In the genomic region with DNA sequence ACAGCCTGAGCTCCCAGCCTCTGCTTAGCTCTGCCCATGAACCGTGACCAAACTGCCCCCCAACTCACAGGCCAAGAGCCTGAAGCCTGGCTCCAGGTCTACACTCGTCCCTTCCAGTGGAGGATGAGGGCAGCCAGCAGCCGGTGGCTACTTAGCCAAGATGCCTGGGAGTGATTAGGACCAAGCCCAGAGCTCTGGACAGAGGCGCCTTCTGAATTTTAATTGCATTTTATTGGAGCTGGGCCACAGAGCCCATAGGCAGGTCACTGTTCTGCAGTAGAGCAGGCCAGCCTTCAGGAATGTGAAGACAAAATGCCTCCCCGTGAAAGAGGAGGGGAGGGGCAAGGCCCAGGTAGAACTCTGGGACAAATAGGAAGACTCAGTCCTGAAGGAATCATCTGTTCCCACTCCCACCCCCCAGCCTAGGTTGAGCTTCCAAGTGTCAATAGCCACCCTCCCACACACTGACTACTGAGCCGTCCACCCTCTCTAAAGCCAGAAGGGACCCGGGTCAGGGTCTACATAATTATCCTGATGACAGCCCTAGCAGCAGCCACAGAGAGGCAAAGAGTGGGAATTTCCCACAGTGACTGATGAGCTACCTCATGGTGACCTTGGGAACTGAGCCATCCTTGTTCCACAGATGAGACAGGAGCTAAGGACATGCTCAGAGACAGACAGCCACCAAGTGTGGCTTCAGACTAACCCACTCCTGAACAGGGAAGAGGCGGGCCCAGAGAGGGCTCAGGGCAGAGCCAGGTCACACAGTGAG, we compare ENCODE assay signal across 10 mouse cellular contexts. TPM values are rescaled to one million over a fixed set of nuclear protein-coding genes. Genes with fewer than 3 reads are reported as not detected.
DNase-seq lines count a peak whose midpoint lies in the region; ATAC-seq and TF ChIP-seq lines count a peak whose summit lies in the region.
"Had no signal": no experiment of that assay in that cellular context is flagged by ENCODE, and none has a peak within 500 bp of the region (broad histone marks: within the 10 kb centered on the region; RNA-seq: fewer than 3 reads in every experiment).

No protein-coding gene starts in this region.

- 60% methylated on average over 8 of the region's 8 CpGs for WGBS in hindbrain, embryonic 14.5 days
- 68% methylated on average over 8 of the region's 8 CpGs for WGBS in intestine, embryonic 16.5 days
- WGBS in thymus, adult 2 months, result 91% methylated on average over 8 of the region's 8 CpGs

- no peak overlapping the region for H3K4me3 ChIP-seq in hindbrain, embryonic 14.5 days (replicated peaks; ENCODE audit: low read length)
- no peak overlapping the region for H3K4me3 ChIP-seq in intestine, embryonic 16.5 days (ENCODE audit: low read length)
- no peak overlapping the region for H3K4me3 ChIP-seq in thymus, adult 2 months (ENCODE audit: control insufficient read depth, insufficient read depth, low read length)
- H3K4me3 ChIP-seq: neural tube, embryonic 12.5 days had no signal

- no peak for TF ChIP-seq POLR2A in thymus, adult 2 months (IDR thresholded peaks at IDR 0.05; ENCODE audit: control insufficient read depth, extremely low read depth, insufficient read depth, low read length, poor library complexity)

- H3K9me3 ChIP-seq in hindbrain, embryonic 14.5 days (ENCODE audit: control insufficient read depth, low read length), result no peaks in the 10 kb centered on the region
- no peaks in the 10 kb centered on the region for H3K9me3 ChIP-seq in intestine, embryonic 16.5 days (ENCODE audit: control insufficient read depth, low read length)
- H3K9me3 ChIP-seq: neural tube, embryonic 12.5 days had no signal

- DNase-seq in adrenal gland, postnatal 14 days, result peak; percentile 45
- no peak for DNase-seq in adrenal gland, adult 18-20 months (ENCODE audit: low spot score in 2 of 2)
- peak; percentile 74 for DNase-seq in MN1 (ENCODE audit: low spot score)
- peak; percentile 46 for DNase-seq in hindbrain, embryonic 14.5 days (ENCODE audit: low spot score)
- DNase-seq in layer of hippocampus, postnatal 10 days (ENCODE audit: low spot score in 2 of 2), result peak; percentile 54 to 60
- no peak for DNase-seq in spleen, postnatal 10 days (ENCODE audit: low spot score in 2 of 2)
- no peak for DNase-seq in thymus, adult 2 months
- DNase-seq: liver, postnatal 0 days had no signal

- H3K4me1 ChIP-seq in hindbrain, embryonic 14.5 days (replicated peaks; ENCODE audit: control insufficient read depth, insufficient read depth, low read length), result no peaks in the 10 kb centered on the region
- no peaks in the 10 kb centered on the region for H3K4me1 ChIP-seq in intestine, embryonic 16.5 days (ENCODE audit: control insufficient read depth, insufficient read depth, low read length)
- H3K4me1 ChIP-seq in thymus, adult 2 months (replicated peaks; ENCODE audit: control insufficient read depth, insufficient read depth, low read length), result no peaks in the 10 kb centered on the region

- H3K27ac ChIP-seq in hindbrain, embryonic 14.5 days, result no peak overlapping the region
- H3K27ac ChIP-seq in intestine, embryonic 16.5 days (ENCODE audit: low read length), result no peak overlapping the region
- no peak overlapping the region for H3K27ac ChIP-seq in thymus, adult 2 months (ENCODE audit: control insufficient read depth, insufficient read depth, low read length)
- H3K27ac ChIP-seq: neural tube, embryonic 12.5 days had no signal

- H3K4me2 ChIP-seq in hindbrain, embryonic 14.5 days (replicated peaks), result no peak overlapping the region
- H3K4me2 ChIP-seq in intestine, embryonic 16.5 days (ENCODE audit: low read depth, low read length), result no peak overlapping the region
- H3K4me2 ChIP-seq: neural tube, embryonic 12.5 days had no signal

- peak; percentile 41; the same call in 1 of the 2 replicates for ATAC-seq in hindbrain, embryonic 14.5 days (ENCODE audit: low FRiP score)
- ATAC-seq in intestine, embryonic 16.5 days, result no peak
- ATAC-seq: liver, postnatal 0 days had no signal

- H3K27me3 ChIP-seq in hindbrain, embryonic 14.5 days (ENCODE audit: control insufficient read depth, insufficient read depth, low read length), result no peaks in the 10 kb centered on the region
- no peaks in the 10 kb centered on the region for H3K27me3 ChIP-seq in intestine, embryonic 16.5 days (replicated peaks; ENCODE audit: control insufficient read depth, insufficient read depth, low read length)
- H3K27me3 ChIP-seq in thymus, adult 2 months (ENCODE audit: control insufficient read depth, insufficient read depth, low read length), result no peaks in the 10 kb centered on the region
- H3K27me3 ChIP-seq: neural tube, embryonic 12.5 days had no signal

- H3K36me3 ChIP-seq in hindbrain, embryonic 14.5 days (replicated peaks; ENCODE audit: control insufficient read depth, insufficient read depth), result no peaks in the 10 kb centered on the region
- no peaks in the 10 kb centered on the region for H3K36me3 ChIP-seq in intestine, embryonic 16.5 days (ENCODE audit: control insufficient read depth, insufficient read depth, low read length)
- H3K36me3 ChIP-seq in thymus, adult 2 months (ENCODE audit: control insufficient read depth, insufficient read depth, low read length), result no peaks in the 10 kb centered on the region
- H3K36me3 ChIP-seq: neural tube, embryonic 12.5 days had no signal

- TF ChIP-seq CTCF in thymus, adult 2 months (IDR thresholded peaks at IDR 0.05; ENCODE audit: borderline replicate concordance, control insufficient read depth, extremely low read depth, insufficient read depth, low read length, poor library complexity), result no peak

- no peak overlapping the region for H3K9ac ChIP-seq in hindbrain, embryonic 14.5 days
- H3K9ac ChIP-seq in intestine, embryonic 16.5 days (ENCODE audit: low read depth, low read length), result no peak overlapping the region
- H3K9ac ChIP-seq: liver, postnatal 0 days; neural tube, embryonic 12.5 days had no signal

RNA-seq across cellular contexts. Expression of a gene that starts 16.6 kb away (rescaled TPM):
- total RNA-seq in adrenal gland, postnatal 14 days (2021), result 0.26 and 0.33 TPM in 2 replicates
- total RNA-seq in adrenal gland, adult 18-20 months (2021), result 1 to 10 TPM in 1 of 2 experiments, under 1 TPM in 1; 0.36 to 1.2 TPM
- 0.08 and 0.31 TPM in 2 replicates for polyA plus RNA-seq in hindbrain, embryonic 14.5 days (2014; fragmentation: Nextera tagmentation; extraction: Ambion mirVana)
- total RNA-seq in layer of hippocampus, postnatal 10 days (2021), result not detected
- 0.89 and 1.0 TPM in 2 replicates for polyA plus RNA-seq in intestine, embryonic 16.5 days (2015; fragmentation: Nextera tagmentation; extraction: Ambion mirVana)
- polyA plus RNA-seq in thymus, adult 2 months (2012; rRNA removed), result 0.80 TPM in 2 replicates

RNA-seq across cellular contexts. Expression of a gene that starts 51.7 kb away (rescaled TPM):
- not detected in 2 replicates for total RNA-seq in adrenal gland, postnatal 14 days (2021)
- total RNA-seq in adrenal gland, adult 18-20 months (2021), result 1 to 10 TPM in 1 of 2 experiments, under 1 TPM in 1; 0.70 to 2.8 TPM
- polyA plus RNA-seq in hindbrain, embryonic 14.5 days (2014; fragmentation: Nextera tagmentation; extraction: Ambion mirVana), result 0.17 and 0.55 TPM in 2 replicates
- not detected for total RNA-seq in layer of hippocampus, postnatal 10 days (2021)
- 0.05 TPM in 1 of 2 replicates, not detected in the other for polyA plus RNA-seq in intestine, embryonic 16.5 days (2015; fragmentation: Nextera tagmentation; extraction: Ambion mirVana)
- 0.09 TPM in 2 replicates for polyA plus RNA-seq in thymus, adult 2 months (2012; rRNA removed)

Comparison
In these comparisons a context has a peak if more than half of its experiments do, and no peak if none do; other contexts are left out.
1. DNase-seq: peak in adrenal gland, postnatal 14 days (single experiment), MN1 (single experiment), hindbrain, embryonic 14.5 days (single experiment) and layer of hippocampus, postnatal 10 days (2 of 2); none in adrenal gland, adult 18-20 months (0 of 2), spleen, postnatal 10 days (0 of 2) and thymus, adult 2 months (single experiment).